Mouse (Mus musculus) spleen, postnatal 4 days (tissue): Measurements from ENCODE around the gene Gm8797.
"Not testable (repeated sequence)": the region's sequence is repeated elsewhere in the genome, so short reads cannot be mapped to it uniquely, and the experiment has no call there.

ENCODE experiments used
- DNase-seq, 2 experiments: peaks; one replicate each; pipeline ENCODE4 v3.0.0; 2022; ENCODE audit warnings: low spot score in 2 of 2

Gene Gm8797

GRCm38 (mm10) chr3:5750506-5750905 lies at the start of gene Gm8797:
Gene Gm8797 (plus strand): TSS chr3:5750806.
- not testable (repeated sequence) for DNase-seq

- no peak for DNase-seq
Measured at GRCm38 (mm10) chr3:5714481-5714880, 36.1 kb upstream of the Gm8797 start.

GRCm38 (mm10) chr3:5732931-5733330 lies 17.7 kb upstream of the Gm8797 start:
- DNase-seq, result no peak

GRCm38 (mm10) chr3:5754763-5755478 lies 4.3 kb downstream of the Gm8797 start:
- DNase-seq, result no peak

GRCm38 (mm10) chr3:5766256-5766655 lies 15.7 kb downstream of the Gm8797 start:
- DNase-seq, result no peak

- no peak for DNase-seq
Measured at GRCm38 (mm10) chr3:5776894-5777293, 26.3 kb downstream of the Gm8797 start.
